Mouse (Mus musculus) heart, embryonic 15.5 days (tissue): ENCODE measurements around the gene Lao1. TPM values are rescaled to one million over a fixed set of nuclear protein-coding genes. Genes with fewer than 3 reads are reported as not detected.

Experiments used
- ATAC-seq: fragments of 200-750 bp; cut with Nextera tagmentation; replicated peaks from 2 replicates; pipeline ENCODE4 v1.8.0; 2017; ENCODE audit warnings: low read depth, moderate TSS enrichment; ENCODE audit not compliant: insufficient number of reproducible peaks, insufficient read depth, low FRiP score
- H3K27ac ChIP-seq: fragments of 300-500 bp; sonication (generic); 2 replicates; pipeline ENCODE4 v1.5.1; 2015; ENCODE audit warnings: mild to moderate bottlenecking, inconsistent platforms
- H3K27me3 ChIP-seq: fragments of 300-500 bp; sonication (generic); 2 replicates; pipeline ENCODE4 v1.6.1; 2015; ENCODE audit warnings: inconsistent platforms
- H3K36me3 ChIP-seq: fragments of 300-500 bp; sonication (generic); 2 replicates; pipeline ENCODE4 v1.6.1; 2015; ENCODE audit warnings: mild to moderate bottlenecking, inconsistent platforms
- H3K4me1 ChIP-seq: fragments of 300-500 bp; sonication (generic); replicated peaks from 2 replicates; pipeline ENCODE4 v1.6.1; 2015; ENCODE audit warnings: inconsistent platforms
- H3K4me2 ChIP-seq: fragments of 300-500 bp; sonication (generic); 2 replicates; pipeline ENCODE4 v1.6.1; 2015; ENCODE audit warnings: inconsistent platforms, mild to moderate bottlenecking, moderate library complexity
- H3K4me3 ChIP-seq: fragments of 300-500 bp; sonication (generic); 2 replicates; pipeline ENCODE4 v1.5.1; 2015; ENCODE audit warnings: mild to moderate bottlenecking, inconsistent platforms
- H3K9ac ChIP-seq: fragments of 300-500 bp; sonication (generic); 2 replicates; pipeline ENCODE4 v1.6.1; 2015; ENCODE audit warnings: mild to moderate bottlenecking, inconsistent platforms
- H3K9me3 ChIP-seq: fragments of 300-500 bp; sonication (generic); replicated peaks from 2 replicates; pipeline ENCODE4 v1.6.1; 2016; ENCODE audit warnings: inconsistent platforms
- WGBS: fragments of 180-500 bp; shearing (Covaris S2); methylation state at CpG from one replicate; pipeline ENCODE4 v1.1.7; 2015; ENCODE audit warnings: mixed read lengths; 5-methylcytosine and 5-hydroxymethylcytosine counted together
- polyA plus RNA-seq: library from polyadenylated mRNA; unstranded; fragments of >200 nt; fragmentation: Nextera tagmentation; extraction: Ambion mirVana; gene quantifications from 2 replicates; pipeline ENCODE4 v1.2.1, GENCODE M21; 2015

Gene Lao1
- polyA plus RNA-seq, 1 experiment from 2014 or later = not detected

GRCm38 (mm10) chr4:118999691-119000486 is 38.5 kb downstream of the Lao1 start:
- 54% methylated on average over 19 of the region's 19 CpGs for WGBS
- Histone ChIP-seq H3K4me2 (no peak overlapping the region), H3K36me3 (no peaks in the 10 kb centered on the region), H3K9ac (no peak overlapping the region), H3K27me3 (no peaks in the 10 kb centered on the region), H3K27ac (peak overlapping the region; percentile 27; the same call in 1 of the 2 replicates), H3K4me1 (peaks cover 13% of the 10 kb centered on the region), H3K9me3 (no peaks in the 10 kb centered on the region), H3K4me3 (no peak overlapping the region)
- ATAC-seq = no peak

- peak overlapping the region; percentile 38 for H3K4me2 ChIP-seq
- H3K9ac ChIP-seq = no peak overlapping the region
- no peaks in the 10 kb centered on the region for H3K27me3 ChIP-seq
- H3K9me3 ChIP-seq = no peaks in the 10 kb centered on the region
- no peak; the same call in 1 of the 2 replicates for ATAC-seq
- H3K4me3 ChIP-seq = no peak overlapping the region
- WGBS = 41% methylated on average over 10 of the region's 10 CpGs
- H3K36me3 ChIP-seq = no peaks in the 10 kb centered on the region
- peak overlapping the region; percentile 37; the same call in 1 of the 2 replicates for H3K27ac ChIP-seq
- H3K4me1 ChIP-seq = peaks cover 14% of the 10 kb centered on the region
Observed at GRCm38 (mm10) chr4:119001696-119002095, 40.3 kb downstream of the Lao1 start.

GRCm38 (mm10) chr4:119002512-119002911 is 41.1 kb downstream of the Lao1 start:
- Histone ChIP-seq H3K4me1 (peaks cover 14% of the 10 kb centered on the region), H3K27ac (0 out of 2 replicates have a peak overlapping the region, but pooled peaks have one; percentile 37), H3K27me3 (no peaks in the 10 kb centered on the region), H3K4me2 (no peak overlapping the region), H3K9me3 (no peaks in the 10 kb centered on the region), H3K36me3 (no peaks in the 10 kb centered on the region), H3K4me3 (no peak overlapping the region), H3K9ac (no peak overlapping the region)
- 64% methylated on average over 3 of the region's 3 CpGs for WGBS
- no peak for ATAC-seq

GRCm38 (mm10) chr4:119004178-119004577 is 42.8 kb downstream of the Lao1 start:
- WGBS = 71% methylated on average over 3 of the region's 3 CpGs
- ATAC-seq = no peak

GRCm38 (mm10) chr4:119004613-119005339 is 43.4 kb downstream of the Lao1 start:
- 43% methylated on average over 7 of the region's 7 CpGs for WGBS
- Histone ChIP-seq H3K27me3 (no peaks in the 10 kb centered on the region), H3K4me2 (no peak overlapping the region), H3K9me3 (no peaks in the 10 kb centered on the region), H3K4me1 (peaks cover 23% of the 10 kb centered on the region), H3K4me3 (no peak overlapping the region), H3K9ac (no peak overlapping the region), H3K36me3 (no peaks in the 10 kb centered on the region), H3K27ac (peak overlapping the region; percentile 24; the same call in 1 of the 2 replicates)
- 0 out of 2 replicates have a peak, but pooled peaks have one; percentile 48 for ATAC-seq

More at GRCm38 (mm10) chr4:119004178-119004577, 42.8 kb downstream of the Lao1 start:
- Histone ChIP-seq H3K9ac (no peak overlapping the region), H3K27ac (no peak overlapping the region), H3K4me1 (peaks cover 23% of the 10 kb centered on the region), H3K9me3 (no peaks in the 10 kb centered on the region), H3K36me3 (no peaks in the 10 kb centered on the region), H3K4me2 (no peak overlapping the region), H3K4me3 (no peak overlapping the region), H3K27me3 (no peaks in the 10 kb centered on the region)

GRCm38 (mm10) chr4:119007602-119008001 is 46.2 kb downstream of the Lao1 start:
- H3K9me3 ChIP-seq = no peaks in the 10 kb centered on the region
- H3K27me3 ChIP-seq = no peaks in the 10 kb centered on the region
- 82% methylated on average over 6 of the region's 6 CpGs for WGBS
- no peak overlapping the region for H3K4me3 ChIP-seq
- ATAC-seq = no peak
- H3K36me3 ChIP-seq = no peaks in the 10 kb centered on the region
- no peak overlapping the region for H3K4me2 ChIP-seq
- H3K9ac ChIP-seq = no peak overlapping the region
- no peak overlapping the region for H3K27ac ChIP-seq
- peaks cover 12% of the 10 kb centered on the region for H3K4me1 ChIP-seq

GRCm38 (mm10) chr4:119008476-119008875 is 47.1 kb downstream of the Lao1 start:
- ATAC-seq = peak; percentile 62
- 51% methylated on average over 6 of the region's 6 CpGs for WGBS
- H3K36me3 ChIP-seq = no peaks in the 10 kb centered on the region
- H3K4me3 ChIP-seq = no peak overlapping the region
- H3K4me2 ChIP-seq = no peak overlapping the region
- no peaks in the 10 kb centered on the region for H3K9me3 ChIP-seq
- no peak overlapping the region for H3K9ac ChIP-seq
- H3K4me1 ChIP-seq = peaks cover 12% of the 10 kb centered on the region
- no peaks in the 10 kb centered on the region for H3K27me3 ChIP-seq
- H3K27ac ChIP-seq = no peak overlapping the region

- H3K36me3 ChIP-seq = no peaks in the 10 kb centered on the region
- no peaks in the 10 kb centered on the region for H3K27me3 ChIP-seq
- WGBS = 62% methylated on average over 8 of the region's 8 CpGs
- no peak for ATAC-seq
- no peak overlapping the region for H3K9ac ChIP-seq
- no peak overlapping the region for H3K4me3 ChIP-seq
- H3K9me3 ChIP-seq = no peaks in the 10 kb centered on the region
- no peak overlapping the region for H3K4me2 ChIP-seq
- no peak overlapping the region for H3K27ac ChIP-seq
- peaks cover 10% of the 10 kb centered on the region for H3K4me1 ChIP-seq
Observed at GRCm38 (mm10) chr4:119009814-119010213, 48.4 kb downstream of the Lao1 start.

GRCm38 (mm10) chr4:119011050-119011680 is 49.8 kb downstream of the Lao1 start:
- 72% methylated on average over 10 of the region's 10 CpGs for WGBS
- H3K4me1 ChIP-seq = peaks cover 11% of the 10 kb centered on the region
- no peak overlapping the region for H3K4me2 ChIP-seq
- H3K36me3 ChIP-seq = no peaks in the 10 kb centered on the region
- H3K27me3 ChIP-seq = no peaks in the 10 kb centered on the region
- H3K9ac ChIP-seq = no peak overlapping the region
- no peaks in the 10 kb centered on the region for H3K9me3 ChIP-seq
- H3K4me3 ChIP-seq = no peak overlapping the region
- H3K27ac ChIP-seq = no peak overlapping the region
- ATAC-seq = no peak

- no peaks in the 10 kb centered on the region for H3K9me3 ChIP-seq
- no peak overlapping the region for H3K27ac ChIP-seq
- peaks cover 14% of the 10 kb centered on the region for H3K4me1 ChIP-seq
- H3K9ac ChIP-seq = no peak overlapping the region
- H3K4me2 ChIP-seq = no peak overlapping the region
- no peaks in the 10 kb centered on the region for H3K36me3 ChIP-seq
- no peaks in the 10 kb centered on the region for H3K27me3 ChIP-seq
- H3K4me3 ChIP-seq = no peak overlapping the region
- 88% methylated on average over 5 of the region's 5 CpGs for WGBS
- ATAC-seq = no peak
Observed at GRCm38 (mm10) chr4:119013031-119013430, 51.7 kb downstream of the Lao1 start.

GRCm38 (mm10) chr4:119014997-119015396 is 53.6 kb downstream of the Lao1 start:
- no peak for ATAC-seq
- H3K4me1 ChIP-seq = peaks cover 23% of the 10 kb centered on the region
- no peaks in the 10 kb centered on the region for H3K27me3 ChIP-seq
- no peak overlapping the region for H3K27ac ChIP-seq
- no peak overlapping the region for H3K9ac ChIP-seq
- no peaks in the 10 kb centered on the region for H3K36me3 ChIP-seq
- no peak overlapping the region for H3K4me3 ChIP-seq
- H3K4me2 ChIP-seq = no peak overlapping the region
- H3K9me3 ChIP-seq = no peaks in the 10 kb centered on the region
